Mouse (Mus musculus): Measurements from ENCODE around the gene Brap.
A peak's percentile ranks its signal among the peaks of the same experiment; 100 is the strongest.
"Not testable (repeated sequence)": the region's sequence is repeated elsewhere in the genome, so short reads cannot be mapped to it uniquely, and the experiment has no call there.

Brap gene

GRCm38 (mm10) chr5:121670412-121670811 lies 10.0 kb downstream of the Brap start:
- DNase-seq = peak; percentile 39 to 74

- no peak for DNase-seq
Observed at GRCm38 (mm10) chr5:121682250-121682649, 21.9 kb downstream of the Brap start.

- no peak for DNase-seq
Observed at GRCm38 (mm10) chr5:121685495-121685894, 25.1 kb downstream of the Brap start.

- DNase-seq = peak; percentile 44 to 57
Observed at GRCm38 (mm10) chr5:121686113-121686898, 25.9 kb downstream of the Brap start.

- peak; percentile 82 to 90 for DNase-seq
Observed at GRCm38 (mm10) chr5:121690482-121691211, 30.3 kb downstream of the Brap start.

GRCm38 (mm10) chr5:121691436-121691835 lies 31.1 kb downstream of the Brap start:
- not testable (repeated sequence) for DNase-seq

- no peak for DNase-seq
Observed at GRCm38 (mm10) chr5:121692897-121693296, 32.5 kb downstream of the Brap start.

GRCm38 (mm10) chr5:121696761-121697160 lies 36.4 kb downstream of the Brap start:
- DNase-seq = no peak

- no peak for DNase-seq
Observed at GRCm38 (mm10) chr5:121699891-121700290, 39.5 kb downstream of the Brap start.

GRCm38 (mm10) chr5:121700496-121700895 lies 40.1 kb downstream of the Brap start:
- no peak for DNase-seq

GRCm38 (mm10) chr5:121701111-121701769 lies 40.9 kb downstream of the Brap start:
- no peak for DNase-seq

- DNase-seq = peak; percentile 72 to 83
Observed at GRCm38 (mm10) chr5:121703341-121703740, 43.0 kb downstream of the Brap start.

- peak; percentile 54 to 58 for DNase-seq
Observed at GRCm38 (mm10) chr5:121704512-121705248, 44.3 kb downstream of the Brap start.

GRCm38 (mm10) chr5:121710402-121710801 lies 50.0 kb downstream of the Brap start:
- DNase-seq = no peak

GRCm38 (mm10) chr5:121710851-121711173 lies 50.4 kb downstream of the Brap start:
- DNase-seq = peak in 1 of 2 experiments; percentile 58

- DNase-seq = peak; percentile 84 to 90
Observed at GRCm38 (mm10) chr5:121711174-121711927, 51.0 kb downstream of the Brap start, which contains the start of gene Atxn2. Atxn2 (plus strand) TSS chr5:121711337.

GRCm38 (mm10) chr5:121711928-121712231 lies 51.5 kb downstream of the Brap start:
- DNase-seq = no peak

- DNase-seq = peak in 1 of 2 experiments; percentile 67
Observed at GRCm38 (mm10) chr5:121712232-121712933, 52.0 kb downstream of the Brap start.

- peak; percentile 72 to 75 for DNase-seq
Observed at GRCm38 (mm10) chr5:121712934-121713538, 52.7 kb downstream of the Brap start.

GRCm38 (mm10) chr5:121714331-121714730 lies 54.0 kb downstream of the Brap start:
- DNase-seq = no peak

- DNase-seq = peak; percentile 38 to 58
Observed at GRCm38 (mm10) chr5:121714928-121715327, 54.6 kb downstream of the Brap start.

Measured in kidney, postnatal 36 days (tissue).